Mouse (Mus musculus): Measurements from ENCODE around the gene Gm9733.
"Not testable (repeated sequence)": the region's sequence is repeated elsewhere in the genome, so short reads cannot be mapped to it uniquely, and the experiment has no call there.

The Gm9733 gene

GRCm38 (mm10) chr3:15332063-15332462, at the start of gene Gm9733:
Gene Gm9733, minus strand, starts transcription at chr3:15332302.
- no peak for DNase-seq

GRCm38 (mm10) chr3:15355690-15356089, 23.6 kb upstream of the Gm9733 start:
- not testable (repeated sequence) for DNase-seq

GRCm38 (mm10) chr3:15350318-15350717, 18.2 kb upstream of the Gm9733 start:
- not testable (repeated sequence) for DNase-seq

GRCm38 (mm10) chr3:15345606-15346005, 13.5 kb upstream of the Gm9733 start:
- not testable (repeated sequence) for DNase-seq

- DNase-seq = no peak
Observed at GRCm38 (mm10) chr3:15340287-15340686, 8.2 kb upstream of the Gm9733 start.

GRCm38 (mm10) chr3:15334182-15334581, 2.1 kb upstream of the Gm9733 start:
- no peak for DNase-seq

GRCm38 (mm10) chr3:15331545-15331944, 557 bp downstream of the Gm9733 start:
- DNase-seq = no peak

- DNase-seq = no peak
Observed at GRCm38 (mm10) chr3:15329549-15329948, 2.6 kb downstream of the Gm9733 start.

- DNase-seq = no peak
Observed at GRCm38 (mm10) chr3:15284424-15285328, 47.4 kb downstream of the Gm9733 start.

- DNase-seq = no peak
Observed at GRCm38 (mm10) chr3:15275899-15276526, 56.1 kb downstream of the Gm9733 start.

- peak; percentile 11 for DNase-seq
Observed at GRCm38 (mm10) chr3:15264450-15264849, 67.7 kb downstream of the Gm9733 start.

GRCm38 (mm10) chr3:15255726-15256125, 76.4 kb downstream of the Gm9733 start:
- DNase-seq = no peak

Measured in cerebellum, adult 9-10 months (tissue).